Mouse (Mus musculus) stomach, postnatal 0 days (tissue): ENCODE data around the gene Zfp882. TPM values are rescaled to one million over a fixed set of nuclear protein-coding genes. Genes with fewer than 3 reads are reported as not detected.
A peak's percentile ranks its signal among the peaks of the same experiment; 100 is the strongest.
"Not testable (repeated sequence)": the region's sequence is repeated elsewhere in the genome, so short reads cannot be mapped to it uniquely, and the experiment has no call there.

Experiments used
- ATAC-seq: fragments of 200-750 bp; cut with Nextera tagmentation; 2 replicates; pipeline ENCODE4 v1.8.0; 2017; ENCODE audit not compliant: low FRiP score, low TSS enrichment
- DNase-seq: peaks from one replicate; pipeline ENCODE4 v3.0.0-alpha.2; 2016; ENCODE audit warnings: low spot score
- H3K27ac ChIP-seq: fragments of 300-500 bp; sonication (generic); replicated peaks from 2 replicates; pipeline ENCODE4 v1.5.1; 2014; ENCODE audit warnings: mild to moderate bottlenecking, control low read depth
- H3K27me3 ChIP-seq: fragments of 300-500 bp; sonication (generic); 2 replicates; pipeline ENCODE4 v1.6.1; 2014; ENCODE audit warnings: low read length; ENCODE audit not compliant: control insufficient read depth, insufficient read depth
- H3K36me3 ChIP-seq: fragments of 300-500 bp; sonication (generic); 2 replicates; pipeline ENCODE4 v1.6.1; 2014; ENCODE audit warnings: low read length, mixed read lengths; ENCODE audit not compliant: control insufficient read depth, insufficient read depth
- H3K4me1 ChIP-seq: fragments of 300-500 bp; sonication (generic); replicated peaks from 2 replicates; pipeline ENCODE4 v1.6.1; 2014; ENCODE audit warnings: antibody characterized with exemption; ENCODE audit not compliant: control insufficient read depth, insufficient read depth
- H3K4me2 ChIP-seq: fragments of 300-500 bp; sonication (generic); replicated peaks from 2 replicates; pipeline ENCODE4 v1.6.1; 2014; ENCODE audit warnings: low read depth, mild to moderate bottlenecking, control low read depth, moderate library complexity
- H3K4me3 ChIP-seq: fragments of 300-500 bp; sonication (generic); 2 replicates; pipeline ENCODE4 v1.5.1; 2014; ENCODE audit warnings: low read depth, low read length, control low read depth
- H3K9ac ChIP-seq: fragments of 300-500 bp; sonication (generic); 2 replicates; pipeline ENCODE4 v1.6.1; 2014; ENCODE audit warnings: mild to moderate bottlenecking, low read length, control low read depth, mixed read lengths
- H3K9me3 ChIP-seq: fragments of 300-500 bp; sonication (generic); 2 replicates; pipeline ENCODE4 v1.6.1; 2016; ENCODE audit warnings: low read length; ENCODE audit not compliant: control insufficient read depth
- CTCF ChIP-seq: IDR thresholded peaks from 2 replicates; pipeline ENCODE4 v1.5.1; 2016; ENCODE audit warnings: antibody characterized with exemption, low read depth, mild to moderate bottlenecking, moderate library complexity
- EP300 ChIP-seq: optimal IDR thresholded peaks from 2 replicates; pipeline ENCODE3; 2016; ENCODE audit warnings: antibody characterized with exemption
- whole genome bisulfite sequencing: fragments of 180-500 bp; shearing (Covaris S2); extraction: QIAGEN DNeasy Blood & Tissue Kit; methylation state at CpG from one replicate; pipeline ENCODE4 v1.1.7; 2014; 5-methylcytosine and 5-hydroxymethylcytosine counted together
- polyA plus RNA-seq: library from polyadenylated mRNA; unstranded; fragments of >200 nt; fragmentation: Nextera tagmentation; extraction: Ambion mirVana; gene quantifications from 2 replicates; pipeline ENCODE4 v1.2.1, GENCODE M21; 2015

Zfp882 gene
- 1.3 and 1.5 TPM in 2 replicates for polyA plus RNA-seq

DNA sequence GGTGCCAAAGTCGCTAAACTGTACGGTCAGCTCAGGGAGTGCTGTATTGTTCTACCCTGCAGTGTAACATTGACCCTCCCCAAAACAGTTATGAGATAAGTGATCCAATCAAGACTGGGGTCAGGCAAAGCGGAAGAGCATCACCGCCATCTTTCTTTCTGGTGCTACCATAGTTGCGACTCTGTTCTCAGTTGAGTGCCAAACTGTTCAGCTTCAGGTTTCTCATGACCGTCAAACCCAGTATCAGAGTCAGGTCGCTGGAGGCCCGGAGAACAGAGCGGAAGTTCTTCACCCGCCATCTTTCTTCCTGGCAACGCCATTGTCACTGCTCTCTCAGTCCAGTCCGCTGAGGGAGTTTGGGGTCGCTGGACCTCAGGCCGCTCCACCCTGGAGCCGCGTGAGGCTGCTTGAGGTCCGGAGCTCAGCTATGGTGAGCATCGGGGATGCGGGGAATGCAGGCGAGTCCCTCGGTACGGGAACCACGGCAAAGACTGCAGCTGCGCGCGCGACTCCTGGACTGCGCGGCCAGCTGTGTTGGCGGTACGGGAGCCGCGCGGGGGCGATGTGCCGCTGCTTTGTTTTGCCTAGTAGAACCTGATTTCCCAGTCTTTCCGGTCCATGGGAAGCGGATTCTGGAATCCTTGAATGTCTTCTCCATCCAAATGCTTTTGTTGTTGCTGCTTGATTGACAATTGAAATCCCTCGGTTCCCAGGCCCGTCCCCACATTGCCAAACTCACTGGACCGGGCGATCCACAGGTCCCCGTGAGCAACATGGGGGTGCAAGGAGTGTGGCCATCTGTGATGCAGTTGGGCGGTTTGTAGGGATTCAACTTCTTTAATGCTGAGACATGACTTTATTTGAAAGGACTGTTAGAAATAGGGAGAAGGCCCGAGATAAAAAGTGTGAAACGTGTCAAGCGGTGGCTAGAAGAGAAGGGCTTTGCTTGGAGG lies at the start of gene Zfp882, which contains the start of gene Zfp617:
Gene Zfp882 (plus strand): TSS at position 300 of the 953 bp plus-strand sequence.
Gene Zfp617 (plus strand): TSS at position 327 of the 953 bp plus-strand sequence.
- Histone ChIP-seq H3K4me2 (peak within 1 kb of the TSS; percentile 62), H3K4me1 (no peaks in the 10 kb centered on the region), H3K4me3 (peak within 1 kb of the TSS; percentile 76), H3K36me3 (no peaks in the 10 kb centered on the region), H3K9ac (peak within 1 kb of the TSS; percentile 86), H3K27me3 (no peaks in the 10 kb centered on the region), H3K27ac (peak within 1 kb of the TSS; percentile 94), H3K9me3 (no peaks in the 10 kb centered on the region)
- WGBS = 7% methylated on average over 47 of the region's 47 CpGs
- DNase-seq (peak; percentile 88), ATAC-seq (peak; percentile 96)
- peak; percentile 82 for TF ChIP-seq CTCF
- peak; percentile 64 for TF ChIP-seq EP300

DNA sequence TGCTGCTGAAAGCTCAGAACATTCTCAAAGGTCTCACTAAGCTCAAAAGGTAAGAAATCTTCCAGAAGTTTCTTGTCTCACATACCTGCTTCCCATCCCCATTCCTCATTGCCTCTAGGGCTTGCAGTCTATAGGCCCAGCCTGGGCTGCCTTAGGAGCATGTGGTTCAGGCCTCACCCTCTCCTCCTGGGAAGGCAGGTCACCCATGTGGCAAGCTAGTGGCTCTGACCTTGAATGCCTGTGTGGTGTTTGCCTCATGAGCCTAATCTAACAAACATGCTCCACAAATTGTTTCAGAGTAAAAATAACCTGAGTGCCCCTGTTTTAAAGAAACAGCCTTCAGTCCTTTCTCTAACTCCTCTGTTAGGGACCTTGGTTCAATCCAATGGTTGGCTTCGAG lies 46.9 kb upstream of the Zfp882 start:
- not testable (repeated sequence) for H3K9me3 ChIP-seq, H3K4me2 ChIP-seq, H3K27me3 ChIP-seq, H3K4me3 ChIP-seq, ATAC-seq, DNase-seq, H3K36me3 ChIP-seq, H3K4me1 ChIP-seq, H3K27ac ChIP-seq, H3K9ac ChIP-seq
- 89% methylated on average over 1 of the region's 1 CpGs for WGBS

DNA sequence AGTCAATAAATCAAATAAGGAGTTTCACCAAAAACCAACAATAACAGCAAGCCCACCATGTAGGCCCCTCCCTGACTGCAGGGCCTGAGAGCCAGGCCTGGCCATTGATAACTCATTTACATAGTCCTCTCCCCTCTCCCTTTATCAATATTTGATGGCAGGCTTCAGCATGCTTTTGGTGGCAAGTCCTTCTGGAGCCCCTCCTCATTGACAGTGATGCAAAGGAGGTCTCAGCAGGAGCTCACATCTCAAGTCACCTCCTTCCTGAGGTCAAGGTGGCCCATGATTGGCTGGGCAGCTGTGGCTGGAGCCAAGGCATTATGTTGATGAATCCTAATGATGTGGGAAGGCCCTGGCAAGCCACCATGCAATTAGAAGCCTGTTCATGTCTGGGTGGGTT lies 46.4 kb upstream of the Zfp882 start:
- not testable (repeated sequence) for H3K4me1 ChIP-seq, H3K9me3 ChIP-seq, H3K27ac ChIP-seq, H3K9ac ChIP-seq, H3K36me3 ChIP-seq, H3K27me3 ChIP-seq, H3K4me3 ChIP-seq, H3K4me2 ChIP-seq, ATAC-seq, DNase-seq

DNA sequence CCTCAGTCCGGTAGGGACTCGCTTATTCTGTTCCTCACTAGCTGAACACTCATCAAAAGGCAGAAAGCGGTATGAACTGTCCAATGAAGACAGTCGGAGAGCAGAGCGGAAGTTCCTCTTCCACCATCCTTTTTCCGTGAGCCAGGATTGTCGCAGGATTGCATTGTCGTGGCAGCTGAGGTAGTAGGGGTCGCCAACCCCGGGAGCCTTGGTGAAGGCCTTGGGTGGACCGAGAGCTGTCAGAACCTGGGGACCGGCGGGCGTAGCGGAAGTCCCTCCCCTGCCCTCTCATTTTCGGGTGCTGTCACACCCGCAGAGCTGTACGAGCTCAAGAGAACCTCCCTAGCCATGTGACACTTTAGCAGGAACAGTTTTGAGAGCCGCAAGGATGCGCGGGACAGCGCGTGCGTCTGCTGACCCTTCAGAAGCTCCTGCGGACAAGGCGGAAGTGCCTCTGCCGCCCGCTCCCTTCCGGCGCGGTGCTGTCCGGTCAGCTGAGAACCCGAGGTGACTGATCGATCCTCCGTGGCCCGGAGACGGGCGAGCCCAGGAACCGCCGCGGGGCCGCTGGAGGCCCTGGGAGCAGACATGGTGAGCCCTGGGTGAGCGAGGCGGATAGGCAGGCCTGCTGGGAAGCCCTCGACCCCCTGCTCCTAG lies 26.7 kb upstream of the Zfp882 start, which contains the start of gene Zfp709:
Gene Zfp709 (plus strand): TSS at position 402 of the 657 bp plus-strand sequence.
- Histone ChIP-seq H3K27me3 (no peaks in the 10 kb centered on the region), H3K4me3 (peak within 1 kb of the TSS; percentile 69), H3K9me3 (peaks cover 11% of the 10 kb centered on the region), H3K9ac (peak within 1 kb of the TSS; percentile 82), H3K27ac (peak within 1 kb of the TSS; percentile 79), H3K36me3 (0 out of 2 replicates have a peak, but pooled peaks cover 4% of the 10 kb centered on the region), H3K4me2 (peak within 1 kb of the TSS; percentile 97), H3K4me1 (no peaks in the 10 kb centered on the region)
- no peak for TF ChIP-seq CTCF
- TF ChIP-seq EP300 = no peak
- peak; percentile 69 for DNase-seq
- peak; percentile 92 for ATAC-seq
- 6% methylated on average over 42 of the region's 45 CpGs for WGBS

DNA sequence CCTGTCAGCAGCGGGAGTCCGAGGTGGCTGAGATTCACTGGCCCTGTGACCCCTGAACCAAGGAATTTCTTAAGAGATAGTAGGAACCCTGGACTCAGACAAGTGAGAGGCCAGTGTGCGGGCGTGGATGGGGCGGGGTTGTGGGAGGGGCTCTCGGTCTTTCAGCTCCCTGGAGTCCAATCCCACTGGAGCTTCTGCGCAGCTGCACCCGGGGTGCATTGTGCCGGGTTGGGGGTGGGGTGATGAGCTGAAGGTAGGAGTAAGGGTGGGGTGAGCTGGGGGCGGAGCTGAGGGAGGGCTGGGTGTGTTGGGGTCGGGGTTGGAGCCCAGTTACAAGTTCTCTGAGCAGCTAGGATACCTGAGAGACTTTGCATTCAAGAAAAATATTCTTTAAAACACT lies 7.7 kb upstream of the Zfp882 start:
- not testable (repeated sequence) for H3K9me3 ChIP-seq, DNase-seq, H3K4me1 ChIP-seq, H3K4me3 ChIP-seq, H3K36me3 ChIP-seq, H3K27me3 ChIP-seq, ATAC-seq, H3K4me2 ChIP-seq, H3K27ac ChIP-seq, H3K9ac ChIP-seq
- 53% methylated on average over 11 of the region's 11 CpGs for WGBS

DNA sequence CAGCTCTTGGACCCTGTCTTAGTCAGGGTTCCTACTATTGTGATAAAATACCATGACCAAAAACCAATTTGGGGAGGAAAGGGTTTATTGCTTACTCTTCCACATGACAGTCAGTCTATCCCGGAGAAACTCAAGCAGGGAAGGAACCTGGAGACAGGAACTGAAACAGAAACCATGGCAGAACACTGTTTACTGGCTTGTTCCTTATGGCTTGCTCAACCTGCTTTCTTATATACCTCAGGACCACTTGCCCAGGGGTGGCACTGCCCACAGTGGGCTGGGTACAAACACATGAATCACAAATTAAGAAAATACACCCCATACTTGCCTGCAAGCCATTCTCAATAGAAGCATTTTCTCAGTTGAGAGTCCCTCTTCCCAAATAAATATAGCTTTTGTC lies 5.3 kb upstream of the Zfp882 start:
- H3K27ac ChIP-seq, H3K4me2 ChIP-seq, H3K36me3 ChIP-seq, H3K4me1 ChIP-seq, H3K9me3 ChIP-seq, H3K9ac ChIP-seq, ATAC-seq, H3K27me3 ChIP-seq, DNase-seq, H3K4me3 ChIP-seq: not testable (repeated sequence)
- WGBS = 56% methylated on average over 1 of the region's 1 CpGs
